Mouse (Mus musculus): ENCODE results near the gene Naa60. TPM values are rescaled to one million over a fixed set of nuclear protein-coding genes. Genes with fewer than 3 reads are reported as not detected.

Naa60 gene
- total RNA-seq, 4 experiments from 2014 or later = 109 to 146 (median 127) TPM

Small RNA genes within 50 kb of the gene (microRNA-seq; reads per million reads assigned to microRNA genes)
- 0 reads per million in 2 experiments for gene Gm23493

Other genes with a start within 250 kb of the Naa60 start
- gene Mefv, start 154.3 kb upstream of the Naa60 start, total RNA-seq (2022) = not detected
- 10 to 100 TPM; 19.0 to 20.2 (median 19.6) TPM for gene Zfp263, start 128.3 kb upstream of the Naa60 start, total RNA-seq (2022)
- gene Olfr15, start 41.5 kb upstream of the Naa60 start, total RNA-seq (2022) = not detected
- gene Zfp174, start 25.1 kb upstream of the Naa60 start, total RNA-seq (2022) = 1 to 10 TPM; 4.2 to 5.3 (median 4.7) TPM
- 10 to 100 TPM; 26.0 to 29.7 (median 27.4) TPM for gene Zfp597, start 12.2 kb downstream of the Naa60 start, total RNA-seq (2022)
- 1 to 10 TPM in 2 of 4 experiments, under 1 TPM in 1, not detected in 1; 0.96 to 1.2 (median 1.0) TPM for gene Gm20695, start 12.3 kb downstream of the Naa60 start, total RNA-seq (2022)
- gene 1700037C18Rik, start 36.3 kb downstream of the Naa60 start, total RNA-seq (2022) = 10 to 100 TPM in 1 of 4 experiments, 1 to 10 TPM in 3; 7.9 to 12.0 (median 8.6) TPM
- gene Cluap1, start 36.4 kb downstream of the Naa60 start, total RNA-seq (2022) = 10 to 100 TPM; 23.0 to 30.6 (median 28.1) TPM
- gene Nlrc3, start 104.3 kb downstream of the Naa60 start, total RNA-seq (2022) = 1 to 10 TPM; 1.6 to 2.6 (median 2.4) TPM
- gene Slx4, start 131.4 kb downstream of the Naa60 start, total RNA-seq (2022) = 10 to 100 TPM; 46.2 to 51.1 (median 47.8) TPM
- gene Dnase1, start 164.6 kb downstream of the Naa60 start, total RNA-seq (2022) = not detected
- 10 to 100 TPM; 69.8 to 76.9 (median 73.8) TPM for gene Trap1, start 205.5 kb downstream of the Naa60 start, total RNA-seq (2022)